Mouse (Mus musculus) left cerebral cortex, postnatal 36 days (tissue): Measurements from ENCODE around the gene Dynlt1c. TPM values are rescaled to one million over a fixed set of nuclear protein-coding genes. Genes with fewer than 3 reads are reported as not detected.
"Not testable (repeated sequence)": the region's sequence is repeated elsewhere in the genome, so short reads cannot be mapped to it uniquely, and the experiment has no call there.

Source experiments
- DNase-seq, 2 experiments: peaks; one replicate each; pipeline ENCODE4 v3.0.0; 2021 to 2022; ENCODE audit warnings: low spot score in 2 of 2, mixed read lengths in 1 of 2
- intact Hi-C: fragments of 180-260 bp; cut with DNase I; formaldehyde crosslinking; loops from one replicate; pipeline ENCODE4 v1.15.1; 2025
- total RNA-seq, 2 experiments: library from RNA; stranded (reverse); gene quantifications; 2 replicates each; pipeline ENCODE4 v1.2.3; 2021

Dynlt1c gene
- total RNA-seq, 2 experiments from 2014 or later, result 12.6 to 24.7 TPM

DNA sequence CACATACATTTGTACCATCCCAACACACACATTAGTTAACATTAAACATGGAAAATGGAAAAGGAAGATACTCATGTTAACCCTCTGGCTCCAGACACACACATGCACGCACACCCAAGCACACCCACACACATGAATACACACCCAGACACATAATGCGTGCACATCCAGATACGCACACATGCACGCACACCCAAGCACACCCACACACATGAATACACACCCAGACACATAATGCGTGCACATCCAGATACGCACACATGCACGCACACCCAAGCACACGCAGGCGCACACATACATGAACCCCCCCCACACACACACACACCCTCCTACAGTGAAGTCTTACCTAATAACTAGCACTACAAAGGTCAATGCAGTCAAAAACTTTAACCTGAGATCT lies 15.3 kb downstream of the Dynlt1c start:
- intact Hi-C loops, DNase-seq: not testable (repeated sequence)

DNA sequence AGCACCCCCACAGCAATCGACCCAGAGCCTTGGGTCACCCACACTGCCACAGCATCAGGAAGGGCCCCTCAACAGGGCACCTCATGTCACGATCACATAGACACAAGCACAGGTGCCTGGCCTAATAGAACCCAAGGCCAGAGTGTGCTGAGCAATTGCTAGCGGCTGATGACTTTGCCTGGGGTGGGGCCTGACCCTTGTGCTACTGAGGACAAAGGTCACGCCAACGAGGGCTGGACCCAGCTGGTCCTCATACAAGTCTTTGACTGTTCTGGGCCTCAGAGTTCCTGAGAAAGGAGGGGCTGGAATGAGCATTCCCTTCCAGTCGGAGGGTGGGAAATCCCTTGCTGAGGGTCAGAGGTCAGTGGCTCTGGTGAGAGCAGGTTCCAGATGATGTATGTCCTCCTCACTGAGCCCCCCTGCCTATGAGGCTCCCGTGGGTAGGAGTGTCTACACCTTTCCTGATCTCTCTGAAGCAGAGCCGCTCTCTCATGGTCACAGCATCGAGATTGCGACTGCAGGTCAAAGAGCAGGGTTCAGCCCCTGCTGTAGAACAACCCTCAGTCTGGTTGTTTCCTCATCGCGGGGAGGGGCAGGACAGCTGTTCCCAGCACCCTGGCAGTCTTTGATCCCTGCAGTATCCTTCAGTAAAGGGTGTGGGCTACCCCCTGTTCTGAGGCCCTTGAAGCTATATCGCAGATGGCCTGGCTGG lies 16.4 kb downstream of the Dynlt1c start:
- intact Hi-C loops, DNase-seq: not testable (repeated sequence)

- intact Hi-C loops, DNase-seq: not testable (repeated sequence)
Observed at GRCm38 (mm10) chr17:6619271-6619670, 17.8 kb downstream of the Dynlt1c start.

GRCm38 (mm10) chr17:6620035-6620434 lies 18.6 kb downstream of the Dynlt1c start:
- intact Hi-C loops, DNase-seq: not testable (repeated sequence)

DNA sequence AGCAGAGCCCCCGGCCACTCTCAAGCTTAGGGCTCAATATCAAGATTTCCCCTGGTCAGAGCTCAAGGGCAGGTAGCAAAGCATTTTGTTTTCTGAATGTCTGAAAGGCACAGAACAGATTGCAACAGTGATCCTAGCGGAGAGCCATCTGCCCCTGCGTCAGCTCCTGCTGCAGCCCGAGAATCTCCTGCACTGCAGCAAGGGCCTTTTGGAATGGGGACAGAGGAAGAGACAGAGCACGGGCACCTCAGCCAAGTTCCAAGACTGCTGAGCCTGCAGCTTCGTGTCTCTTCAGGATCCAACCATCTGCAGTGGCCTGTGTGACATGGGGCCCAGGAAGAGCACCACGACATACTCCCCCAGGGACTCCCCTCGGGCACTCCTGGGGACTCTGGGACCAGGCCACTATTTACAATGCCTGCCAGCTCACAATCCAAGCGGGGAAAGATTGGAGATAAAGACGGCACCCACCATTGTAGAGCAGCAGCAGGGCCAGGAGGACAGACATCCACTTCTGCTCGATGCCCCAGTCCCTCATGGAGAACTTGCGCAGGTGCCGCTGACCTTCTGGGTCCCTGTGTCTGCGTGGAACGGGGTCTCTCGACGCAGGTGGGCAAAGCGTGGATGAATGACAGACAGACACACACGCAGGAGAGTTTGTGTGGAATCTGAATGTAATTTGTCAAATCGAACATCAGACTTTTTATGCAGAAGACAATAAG lies 19.4 kb downstream of the Dynlt1c start:
- DNase-seq, intact Hi-C loops: not testable (repeated sequence)

DNA sequence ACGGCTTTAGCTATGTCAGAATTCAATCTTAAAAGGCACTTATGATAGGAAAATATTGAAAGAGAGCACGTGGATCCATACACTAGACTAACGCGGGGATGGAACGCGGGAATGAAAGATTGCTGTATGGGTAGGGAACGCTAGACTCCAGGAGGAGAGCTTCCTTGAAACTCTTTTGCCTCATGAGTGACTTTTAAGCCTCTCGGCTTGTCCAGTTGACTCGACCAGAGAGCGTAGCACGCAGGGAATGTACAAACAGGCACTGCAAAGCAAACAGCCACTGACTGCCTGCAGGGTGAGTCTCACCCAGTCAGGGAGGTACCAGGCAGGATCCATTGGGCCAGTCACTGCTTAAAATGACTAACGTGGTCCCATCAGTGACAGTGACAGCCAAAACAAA lies 20.5 kb downstream of the Dynlt1c start:
- intact Hi-C loops, result not testable (repeated sequence)

GRCm38 (mm10) chr17:6624926-6625558 lies 23.6 kb downstream of the Dynlt1c start:
- DNase-seq, intact Hi-C loops: not testable (repeated sequence)

More for the DNA sequence above, 20.5 kb downstream of the Dynlt1c start:
- not testable (repeated sequence) for DNase-seq

- DNase-seq, intact Hi-C loops: not testable (repeated sequence)
Observed at GRCm38 (mm10) chr17:6630398-6630797, 28.9 kb downstream of the Dynlt1c start.

DNA sequence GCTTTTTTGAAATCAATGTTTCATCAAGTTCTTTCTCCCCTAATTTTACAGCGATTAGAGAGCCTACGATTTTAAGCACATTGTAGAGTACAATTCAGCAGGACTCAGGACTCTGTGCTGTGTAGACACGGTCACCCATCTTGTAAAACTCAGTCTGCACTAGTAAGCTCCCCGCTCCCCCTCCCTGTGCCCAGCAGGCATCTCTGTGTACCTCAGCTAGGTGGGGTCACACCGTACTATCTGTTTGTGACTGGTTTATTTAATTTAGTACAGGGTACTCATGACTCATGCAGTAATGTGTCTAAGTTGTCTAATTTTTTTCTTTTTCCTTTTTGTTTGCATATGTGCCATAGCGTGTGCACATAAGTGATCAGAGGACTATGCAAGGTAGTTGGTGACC lies 31.4 kb downstream of the Dynlt1c start:
- intact Hi-C loops, DNase-seq: not testable (repeated sequence)

DNA sequence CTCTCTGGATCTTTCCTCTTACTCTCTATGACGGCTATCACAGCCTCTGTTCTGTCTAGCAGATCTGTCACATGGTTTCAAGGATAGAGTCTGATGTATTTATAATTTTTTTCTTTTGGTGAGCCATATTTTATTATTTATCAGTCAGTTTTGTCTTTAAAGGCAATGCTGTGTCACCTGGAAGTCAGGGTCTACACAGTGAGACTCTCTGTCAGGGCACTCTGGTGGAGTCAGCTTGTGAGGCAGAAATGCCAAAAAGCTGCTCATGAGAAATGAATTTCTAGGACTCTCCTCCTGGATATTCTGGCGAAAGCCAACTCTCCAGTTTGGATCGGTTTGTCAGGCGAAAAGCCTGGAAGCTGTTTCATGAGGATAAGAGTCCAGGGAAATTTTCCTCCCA lies 34.3 kb downstream of the Dynlt1c start:
- intact Hi-C loops, DNase-seq: not testable (repeated sequence)

GRCm38 (mm10) chr17:6636861-6637260 lies 35.4 kb downstream of the Dynlt1c start:
- intact Hi-C loops, result no loop called here
- no peak for DNase-seq

DNA sequence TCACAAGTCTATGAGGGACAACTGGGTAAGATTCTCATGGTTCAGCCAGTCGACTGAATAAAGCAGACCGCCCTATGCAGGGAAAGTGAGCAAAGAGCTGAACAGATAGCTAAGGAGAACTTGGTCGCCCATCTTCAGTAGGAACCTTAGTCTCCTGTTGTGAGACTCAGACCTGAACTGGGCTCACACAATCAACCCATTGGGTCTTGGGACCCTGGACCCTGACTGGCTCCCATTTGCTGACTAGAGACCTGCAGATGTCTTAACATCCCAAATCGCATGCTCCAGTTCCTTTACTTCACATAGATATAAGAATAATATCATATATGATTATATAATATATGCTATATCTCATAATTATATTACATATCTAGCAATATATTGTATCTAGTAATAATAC lies 36.0 kb downstream of the Dynlt1c start:
- intact Hi-C loops, result not testable (repeated sequence)

DNA sequence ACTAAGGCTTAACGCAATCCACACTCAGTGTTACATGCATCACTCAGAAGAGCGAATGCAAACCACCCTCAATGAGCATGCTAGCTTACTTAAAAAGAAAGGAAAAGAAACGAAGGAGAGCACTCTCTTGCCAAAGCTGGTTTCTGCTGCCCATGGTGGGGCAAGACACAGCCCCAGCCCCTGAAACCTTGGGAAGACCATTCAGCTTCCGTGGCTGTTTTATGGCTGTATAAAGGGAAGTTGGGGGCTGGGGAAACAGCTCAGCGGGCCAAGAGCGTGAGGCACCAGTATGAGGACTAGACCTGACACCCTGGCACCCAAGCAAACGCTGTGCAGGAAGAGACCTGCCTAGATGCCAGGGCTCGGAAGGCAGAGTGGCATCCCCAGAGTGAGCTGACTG lies 37.0 kb downstream of the Dynlt1c start:
- DNase-seq, intact Hi-C loops: not testable (repeated sequence)

More for the DNA sequence above, 36.0 kb downstream of the Dynlt1c start:
- not testable (repeated sequence) for DNase-seq

- intact Hi-C loops, result not testable (repeated sequence)
Observed at GRCm38 (mm10) chr17:6639486-6639885, 38.0 kb downstream of the Dynlt1c start.

DNA sequence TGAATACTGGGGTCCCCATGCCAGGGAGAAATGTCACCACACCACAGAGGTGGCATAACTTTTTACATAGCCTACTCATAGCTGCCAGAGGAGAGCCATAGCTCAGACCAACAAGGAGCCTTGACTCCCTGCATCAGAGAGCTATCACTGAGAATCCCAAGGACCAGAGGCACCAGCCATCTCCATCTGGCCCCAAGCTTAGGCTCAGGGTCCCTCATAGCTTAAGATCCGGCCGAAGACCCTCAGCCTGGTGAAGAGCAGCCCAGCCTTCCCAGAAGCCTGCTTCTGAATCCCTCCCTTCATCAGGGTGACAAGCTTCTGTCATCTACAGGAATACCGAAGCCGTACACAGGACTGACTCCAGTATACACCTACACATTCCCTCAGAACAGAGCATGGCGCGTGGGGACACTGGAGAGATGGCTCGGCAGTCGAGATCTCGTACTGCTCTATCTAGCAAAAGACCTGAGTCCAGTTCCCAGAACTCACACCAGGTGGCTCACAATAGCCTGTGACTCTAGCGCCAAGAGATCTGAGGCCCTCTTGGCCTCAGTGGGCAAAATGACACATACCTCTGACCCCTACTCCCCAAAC lies 38.7 kb downstream of the Dynlt1c start:
- DNase-seq, intact Hi-C loops: not testable (repeated sequence)

More at GRCm38 (mm10) chr17:6639486-6639885, 38.0 kb downstream of the Dynlt1c start:
- DNase-seq, result not testable (repeated sequence)

- DNase-seq, intact Hi-C loops: not testable (repeated sequence)
Observed at GRCm38 (mm10) chr17:6640771-6641429, 39.4 kb downstream of the Dynlt1c start.

GRCm38 (mm10) chr17:6644210-6644609 lies 42.7 kb downstream of the Dynlt1c start:
- DNase-seq, intact Hi-C loops: not testable (repeated sequence)

GRCm38 (mm10) chr17:6644673-6645072 lies 43.2 kb downstream of the Dynlt1c start:
- intact Hi-C loops, result not testable (repeated sequence)

DNA sequence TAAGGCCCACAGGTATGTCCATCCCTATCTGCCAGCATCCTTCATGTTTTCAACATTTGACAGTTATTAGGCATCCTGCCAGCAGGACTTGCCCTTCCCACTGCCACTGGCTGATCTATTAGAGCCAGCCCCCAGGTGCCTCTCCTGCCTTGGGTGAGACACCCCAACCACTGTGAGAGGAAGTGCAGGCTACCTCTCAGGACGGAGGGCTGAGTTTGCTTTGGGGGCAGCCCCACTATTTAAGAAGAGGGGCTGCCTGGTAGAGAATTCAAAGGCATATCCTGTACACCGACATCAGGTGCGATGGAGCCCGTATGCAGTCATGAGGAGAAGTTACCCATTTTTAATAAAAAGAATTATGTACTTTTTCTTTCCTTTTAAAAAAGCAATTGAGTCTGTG lies 44.2 kb downstream of the Dynlt1c start:
- intact Hi-C loops, DNase-seq: not testable (repeated sequence)

More at GRCm38 (mm10) chr17:6644673-6645072, 43.2 kb downstream of the Dynlt1c start:
- not testable (repeated sequence) for DNase-seq
